Mouse (Mus musculus): ENCODE results near the gene Gm21996.
"Not testable (repeated sequence)": the region's sequence is repeated elsewhere in the genome, so short reads cannot be mapped to it uniquely, and the experiment has no call there.

Gene Gm21996

DNA sequence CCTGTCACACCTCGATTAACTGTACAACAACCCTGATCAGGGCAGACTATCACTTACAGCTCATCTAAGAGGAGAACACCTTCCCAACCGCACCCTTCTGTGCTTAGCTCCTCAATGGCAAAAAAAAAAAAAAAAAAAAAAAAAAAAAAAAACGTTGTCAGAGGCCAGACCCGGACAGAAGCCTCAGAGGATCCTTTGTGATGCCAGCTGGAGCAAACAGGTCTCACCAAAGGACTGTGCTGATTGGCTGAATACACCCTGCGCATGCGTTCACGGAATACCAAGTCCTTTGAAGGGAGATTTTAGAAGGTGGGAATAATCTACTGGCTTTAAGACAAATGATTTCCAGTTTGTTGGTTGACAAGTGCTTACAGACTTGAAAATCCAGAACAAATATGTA lies at the start of gene Gm21996:
Gm21996 (minus strand) TSS at position 101 of the 400 bp plus-strand sequence.
- not testable (repeated sequence) for DNase-seq (ENCODE audit: low spot score)
